Mouse (Mus musculus): Measurements from ENCODE around the gene Gpi1. TPM values are rescaled to one million over a fixed set of nuclear protein-coding genes. Genes with fewer than 3 reads are reported as not detected.
A peak's percentile ranks its signal among the peaks of the same experiment; 100 is the strongest.

Gene Gpi1
- total and polyA plus RNA-seq, 3 experiments = 270 to 1,355 (median 727) TPM

- no peaks in the 10 kb centered on the region for H3K4me1 ChIP-seq (ENCODE audit: control insufficient read depth in 1 of 2, insufficient read depth in 2 of 2, low read length in 2 of 2)
- no peak overlapping the region for H3K4me3 ChIP-seq (ENCODE audit: control insufficient read depth in 1 of 2, insufficient read depth in 1 of 2, low read depth in 2 of 2, low read length in 2 of 2)
- no peaks in the 10 kb centered on the region for H3K9me3 ChIP-seq (replicated peaks; ENCODE audit: insufficient read depth, low read length)
- TF ChIP-seq EP300 (IDR thresholded peaks at IDR 0.05; ENCODE audit: low read depth in 1 of 2, low read length in 2 of 2) (no peak), NRF1 (IDR thresholded peaks at IDR 0.05; ENCODE audit: insufficient read depth, low read depth, low read length, poor library complexity, severe bottlenecking) (no peak), ZKSCAN1 (IDR thresholded peaks at IDR 0.05; ENCODE audit: low read depth, low read length) (no peak), MAX (IDR thresholded peaks at IDR 0.05; ENCODE audit: low read length) (no peak), POLR2A (IDR thresholded peaks at IDR 0.05; ENCODE audit: control insufficient read depth in 1 of 2, insufficient read depth in 1 of 2, low read depth in 1 of 2, low read length in 2 of 2, poor library complexity in 1 of 2) (no peak), UBTF (IDR thresholded peaks at IDR 0.05; ENCODE audit: borderline replicate concordance, insufficient read depth, low read depth, low read length) (no peak), E2F4 (IDR thresholded peaks at IDR 0.05; ENCODE audit: borderline replicate concordance, low read depth, low read length) (no peak), GATA1 (IDR thresholded peaks at IDR 0.05; ENCODE audit: low read depth, low read length) (no peak), GABPA (IDR thresholded peaks at IDR 0.05; ENCODE audit: low read depth, low read length) (no peak), ZMIZ1 (IDR thresholded peaks at IDR 0.05; ENCODE audit: low read depth, low read length) (no peak), ZNF384 (IDR thresholded peaks at IDR 0.05; ENCODE audit: low read depth, low read length) (no peak), BHLHE40 (IDR thresholded peaks at IDR 0.05; ENCODE audit: borderline replicate concordance, low read depth, low read length) (no peak), MEF2A (IDR thresholded peaks at IDR 0.05; ENCODE audit: extremely low read depth, insufficient replicate concordance, low read depth, low read length, poor library complexity, severe bottlenecking) (no peak)
- H3K9ac ChIP-seq (ENCODE audit: control insufficient read depth, low read depth, low read length, poor library complexity, severe bottlenecking) = no peak overlapping the region
- no peaks in the 10 kb centered on the region; a peak in 1 of 4 replicates for H3K36me3 ChIP-seq (ENCODE audit: control insufficient read depth in 1 of 2, insufficient read depth in 2 of 2, low read length in 2 of 2)
- H3K79me2 ChIP-seq (ENCODE audit: control insufficient read depth, insufficient read depth, low read length, poor library complexity) = no peaks in the 10 kb centered on the region
- peak; percentile 14 for DNase-seq (ENCODE audit: low read depth, low spot score)
- H3K27me3 ChIP-seq (ENCODE audit: control insufficient read depth in 1 of 2, insufficient read depth in 2 of 2, low read length in 2 of 2) = no peaks in the 10 kb centered on the region
- H3K27ac ChIP-seq (ENCODE audit: control insufficient read depth, low read depth, low read length) = no peak overlapping the region
Observed at GRCm38 (mm10) chr7:34272465-34272864, 42.3 kb upstream of the Gpi1 start.

- Histone ChIP-seq H3K27ac (ENCODE audit: control insufficient read depth, low read depth, low read length) (no peak overlapping the region), H3K27me3 (ENCODE audit: control insufficient read depth in 1 of 2, insufficient read depth in 2 of 2, low read length in 2 of 2) (no peaks in the 10 kb centered on the region), H3K9me3 (replicated peaks; ENCODE audit: insufficient read depth, low read length) (no peaks in the 10 kb centered on the region), H3K4me3 (ENCODE audit: control insufficient read depth in 1 of 2, insufficient read depth in 1 of 2, low read depth in 2 of 2, low read length in 2 of 2) (no peak overlapping the region), H3K36me3 (ENCODE audit: control insufficient read depth in 1 of 2, insufficient read depth in 2 of 2, low read length in 2 of 2) (no peaks in the 10 kb centered on the region; a peak in 2 of 4 replicates), H3K4me1 (ENCODE audit: control insufficient read depth in 1 of 2, insufficient read depth in 2 of 2, low read length in 2 of 2) (peaks cover 0 to 2% of the 10 kb centered on the region in 2 experiments; a peak in 2 of 4 replicates), H3K9ac (ENCODE audit: control insufficient read depth, low read depth, low read length, poor library complexity, severe bottlenecking) (no peak overlapping the region), H3K79me2 (ENCODE audit: control insufficient read depth, insufficient read depth, low read length, poor library complexity) (no peaks in the 10 kb centered on the region)
- no peak for DNase-seq (ENCODE audit: low read depth, low spot score)
- no peak for TF ChIP-seq RCOR1 (IDR thresholded peaks at IDR 0.05; ENCODE audit: low read depth, low read length)
- TF ChIP-seq EP300 (IDR thresholded peaks at IDR 0.05; ENCODE audit: low read depth in 1 of 2, low read length in 2 of 2) = no peak
- no peak for TF ChIP-seq E2F4 (IDR thresholded peaks at IDR 0.05; ENCODE audit: borderline replicate concordance, low read depth, low read length)
- no peak for TF ChIP-seq MYC (IDR thresholded peaks at IDR 0.05; ENCODE audit: low read depth, low read length)
- no peak for TF ChIP-seq CHD2 (IDR thresholded peaks at IDR 0.05; ENCODE audit: low read length)
- no peak for TF ChIP-seq JUND (IDR thresholded peaks at IDR 0.05; ENCODE audit: low read depth, low read length)
- TF ChIP-seq NRF1 (IDR thresholded peaks at IDR 0.05; ENCODE audit: insufficient read depth, low read depth, low read length, poor library complexity, severe bottlenecking) = no peak
- no peak for TF ChIP-seq GABPA (IDR thresholded peaks at IDR 0.05; ENCODE audit: low read depth, low read length)
Observed at GRCm38 (mm10) chr7:34268463-34268862, 38.3 kb upstream of the Gpi1 start.

Data from MEL (cell line).